Mouse (Mus musculus) ES-E14 (cell line): Measurements from ENCODE around the gene Tmem260. TPM values are rescaled to one million over a fixed set of nuclear protein-coding genes. Genes with fewer than 3 reads are reported as not detected.

Experiments
- DNase-seq: peaks from one replicate; pipeline ENCODE4 v3.0.0-alpha.2; 2013; ENCODE audit warnings: low read depth, low spot score
- H3K27ac ChIP-seq: 2 replicates; pipeline ENCODE4 v1.5.1; 2012; ENCODE audit warnings: low read depth, mild to moderate bottlenecking, low read length, moderate library complexity, mixed read lengths; ENCODE audit not compliant: poor library complexity, insufficient read depth, severe bottlenecking
- H3K36me3 ChIP-seq: 2 replicates; pipeline ENCODE4 v1.6.1; 2012; ENCODE audit warnings: mild to moderate bottlenecking, low read length, moderate library complexity, mixed read lengths; ENCODE audit not compliant: control insufficient read depth, poor library complexity, insufficient read depth, severe bottlenecking
- H3K4me1 ChIP-seq, 2 experiments: fragments of 150-350 bp in 1 of 2; sonication (generic) in 1 of 2; 2 replicates each; pipeline ENCODE4 v1.6.1; 2012; ENCODE audit warnings: low read length in 2 of 2, mild to moderate bottlenecking in 1 of 2, mixed read lengths in 1 of 2; ENCODE audit not compliant: control insufficient read depth in 2 of 2, insufficient read depth in 2 of 2, poor library complexity in 1 of 2
- H3K4me3 ChIP-seq, 2 experiments: fragments of 150-350 bp in 1 of 2; sonication (generic) in 1 of 2; 2 replicates each; pipeline ENCODE4 v1.5.1; 2012; ENCODE audit warnings: low read length in 2 of 2, low read depth in 1 of 2, mild to moderate bottlenecking in 1 of 2, mixed read lengths in 1 of 2; ENCODE audit not compliant: insufficient read depth in 1 of 2, poor library complexity in 1 of 2, severe bottlenecking in 1 of 2
- H3K9ac ChIP-seq: 2 replicates; pipeline ENCODE4 v1.6.1; 2012; ENCODE audit warnings: low read depth, mild to moderate bottlenecking, low read length, mixed read lengths; ENCODE audit not compliant: poor library complexity, insufficient read depth, severe bottlenecking
- H3K9me3 ChIP-seq: fragments of 150-350 bp; sonication (generic); 2 replicates; pipeline ENCODE4 v1.6.1; 2012; ENCODE audit warnings: low read depth, mild to moderate bottlenecking, low read length; ENCODE audit not compliant: control insufficient read depth, insufficient read depth
- CHD2 ChIP-seq: IDR thresholded peaks from 2 replicates; pipeline ENCODE4 v1.6.1; 2014; ENCODE audit warnings: mild to moderate bottlenecking, low read depth, low read length, inconsistent platforms
- HCFC1 ChIP-seq: IDR thresholded peaks from 2 replicates; pipeline ENCODE4 v1.6.1; 2012; ENCODE audit warnings: low read length, inconsistent platforms, borderline replicate concordance; ENCODE audit not compliant: insufficient read depth
- MAFK ChIP-seq: IDR thresholded peaks from 2 replicates; pipeline ENCODE4 v1.6.1; 2014; ENCODE audit warnings: mild to moderate bottlenecking, low read depth, low read length, inconsistent platforms; ENCODE audit not compliant: insufficient read depth
- ZC3H11A ChIP-seq: IDR thresholded peaks from 2 replicates; pipeline ENCODE4 v1.6.1; 2012; ENCODE audit warnings: low read depth, mild to moderate bottlenecking, inconsistent platforms, low read length, borderline replicate concordance
- ZNF384 ChIP-seq: IDR thresholded peaks from 2 replicates; pipeline ENCODE4 v1.6.1; 2012; ENCODE audit warnings: low read depth, low read length, inconsistent platforms
- in situ Hi-C, 2 experiments: fragments of 600-800 bp; cut with MboI; formaldehyde crosslinking; loops; one replicate each; pipeline ENCODE4 v1.15.1; 2025; ENCODE audit warnings: low sequenced_read_pairs in 2 of 2, inconsistent platforms in 1 of 2; ENCODE audit not compliant: unreplicated experiment in 2 of 2
- total RNA-seq: library from RNA; depleted of rRNA; stranded (reverse); fragments of 300-350 nt; gene quantifications from 2 replicates; pipeline ENCODE4 v1.2.3, GENCODE M21; 2012; rRNA removed

Gene Tmem260
- total RNA-seq, 1 experiment, result 2.1 TPM

DNA sequence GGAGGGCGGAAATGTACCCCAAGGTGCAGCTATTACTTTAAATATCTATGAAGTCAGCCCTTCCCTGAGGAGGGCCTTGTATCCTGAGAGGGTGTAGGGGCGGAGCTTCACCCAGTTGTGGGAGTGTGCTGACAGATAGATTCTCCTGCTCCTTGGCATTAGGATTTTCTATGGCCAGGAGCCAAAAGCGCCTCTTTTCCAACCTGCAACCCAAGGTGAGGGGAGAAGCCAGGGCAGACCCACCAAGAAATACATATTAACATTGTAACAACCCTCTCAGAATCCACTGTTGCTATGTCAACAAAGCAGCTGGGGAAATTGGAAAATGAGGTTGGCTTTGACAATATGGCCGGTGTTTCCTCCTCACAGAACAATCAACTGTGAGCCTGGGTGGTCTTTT is 107.3 kb downstream of the Tmem260 start:
- in situ Hi-C loops, result no loop called here
- no peak overlapping the region for H3K27ac ChIP-seq
- DNase-seq, result no peak
- H3K4me3 ChIP-seq, result no peak overlapping the region
- no peaks in the 10 kb centered on the region for H3K9me3 ChIP-seq
- TF ChIP-seq CHD2 (no peak), ZNF384 (no peak), HCFC1 (no peak), MAFK (no peak), ZC3H11A (no peak)
- H3K9ac ChIP-seq, result no peak overlapping the region
- H3K36me3 ChIP-seq, result no peaks in the 10 kb centered on the region
- peaks cover 0 to 10% of the 10 kb centered on the region in 2 experiments; a peak in 1 of 4 replicates for H3K4me1 ChIP-seq

DNA sequence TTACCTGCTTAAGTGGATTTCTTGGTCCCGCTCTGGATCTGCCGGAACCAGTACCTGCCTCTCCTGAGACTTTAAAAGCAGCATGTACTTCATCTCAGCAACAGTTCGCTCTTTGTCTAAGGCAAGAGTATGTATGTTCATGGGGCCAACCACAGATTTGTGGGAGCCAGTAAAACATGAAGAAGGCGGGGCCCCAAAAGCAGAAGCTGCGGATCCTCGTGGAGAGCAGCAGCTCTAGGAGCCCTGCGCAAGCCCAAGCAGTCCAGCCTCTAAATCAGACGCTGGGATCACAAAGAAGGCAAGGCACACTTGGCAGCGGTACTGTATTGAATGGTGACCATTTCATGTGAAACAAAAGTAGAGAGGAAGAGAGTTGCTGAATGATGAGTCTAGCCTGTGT is 107.8 kb downstream of the Tmem260 start:
- no peak for TF ChIP-seq MAFK
- no peak for TF ChIP-seq ZC3H11A
- no peak for TF ChIP-seq HCFC1
- TF ChIP-seq CHD2, result no peak
- no peak for TF ChIP-seq ZNF384
- H3K36me3 ChIP-seq, result no peaks in the 10 kb centered on the region
- no peak overlapping the region for H3K4me3 ChIP-seq
- no peaks in the 10 kb centered on the region for H3K9me3 ChIP-seq
- no peak for DNase-seq
- H3K4me1 ChIP-seq, result peaks cover 0 to 10% of the 10 kb centered on the region in 2 experiments; a peak in 1 of 4 replicates
- in situ Hi-C loops, result no loop called here
- H3K27ac ChIP-seq, result no peak overlapping the region
- no peak overlapping the region for H3K9ac ChIP-seq

DNA sequence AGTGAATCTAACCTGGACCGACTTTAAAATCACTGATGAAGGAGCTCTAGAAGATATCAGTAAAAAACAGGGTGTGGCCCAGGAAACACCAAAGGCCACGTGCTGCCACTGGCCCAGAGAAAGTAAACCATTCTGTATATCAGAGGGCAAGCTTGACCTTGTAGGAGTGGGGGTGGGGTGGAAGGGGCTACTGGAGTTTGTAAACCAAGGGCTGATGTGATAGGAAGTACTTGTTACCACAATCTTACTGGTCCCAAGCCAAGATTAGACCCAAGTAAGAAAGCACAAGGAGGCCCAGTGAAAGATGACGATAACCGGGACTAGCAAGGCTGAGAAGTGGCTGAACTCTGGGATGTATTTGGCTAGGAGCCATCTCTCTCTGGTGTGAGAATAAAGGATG is 113.1 kb downstream of the Tmem260 start:
- no peak overlapping the region for H3K27ac ChIP-seq
- TF ChIP-seq MAFK (no peak), ZC3H11A (no peak), HCFC1 (no peak), CHD2 (no peak), ZNF384 (no peak)
- in situ Hi-C loops, result no loop called here
- no peak overlapping the region for H3K4me3 ChIP-seq
- H3K36me3 ChIP-seq, result no peaks in the 10 kb centered on the region
- no peak for DNase-seq
- no peaks in the 10 kb centered on the region for H3K9me3 ChIP-seq
- H3K9ac ChIP-seq, result no peak overlapping the region
- no peaks in the 10 kb centered on the region; a peak in 1 of 4 replicates for H3K4me1 ChIP-seq

DNA sequence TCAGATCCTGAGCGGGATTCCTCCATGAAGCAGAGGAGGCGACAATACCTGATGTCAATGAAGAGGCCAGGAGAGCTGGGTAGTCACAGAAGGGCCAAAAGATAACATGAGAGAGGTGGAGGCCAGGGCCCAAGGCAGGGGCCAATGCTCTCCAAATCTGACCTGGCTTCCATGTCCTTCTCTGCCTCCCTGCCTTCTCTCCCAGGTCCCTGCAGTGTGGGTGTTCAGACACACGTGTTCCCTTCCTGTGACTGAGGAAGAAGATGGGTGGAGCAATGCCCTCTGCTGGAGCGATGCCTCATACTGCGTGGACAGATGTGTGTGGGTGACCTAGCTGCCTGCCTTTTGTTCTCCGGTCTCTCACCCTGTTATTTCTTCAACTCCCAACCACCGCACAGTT is 113.8 kb downstream of the Tmem260 start:
- in situ Hi-C loops, result no loop called here
- no peak for DNase-seq
- no peaks in the 10 kb centered on the region for H3K4me1 ChIP-seq
- no peaks in the 10 kb centered on the region for H3K36me3 ChIP-seq
- no peak overlapping the region for H3K27ac ChIP-seq
- H3K9ac ChIP-seq, result no peak overlapping the region
- no peak overlapping the region for H3K4me3 ChIP-seq
- H3K9me3 ChIP-seq, result no peaks in the 10 kb centered on the region
- TF ChIP-seq MAFK (no peak), CHD2 (no peak), HCFC1 (no peak), ZC3H11A (no peak), ZNF384 (no peak)

DNA sequence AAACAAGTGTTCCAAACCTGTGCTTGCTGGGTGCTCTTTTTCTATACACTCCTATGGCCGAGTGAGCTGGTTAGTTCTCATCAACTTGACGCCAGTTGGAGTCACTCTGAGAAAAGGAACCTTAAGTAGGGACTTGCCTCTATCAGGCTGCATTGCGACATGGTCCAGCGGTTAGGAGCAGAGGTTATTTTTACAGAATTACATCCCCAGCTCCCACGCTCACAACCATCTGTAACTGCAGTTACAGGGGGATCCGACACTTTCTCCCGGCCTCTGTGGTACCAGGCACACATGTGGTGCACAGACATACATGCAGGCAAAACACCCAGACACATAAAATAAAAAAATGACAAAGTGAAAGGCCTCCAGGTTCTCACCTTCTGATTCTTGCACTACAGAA is 120.7 kb downstream of the Tmem260 start:
- Histone ChIP-seq H3K9ac (no peak overlapping the region), H3K4me1 (no peaks in the 10 kb centered on the region), H3K27ac (no peak overlapping the region), H3K9me3 (no peaks in the 10 kb centered on the region), H3K4me3 (no peak overlapping the region), H3K36me3 (no peaks in the 10 kb centered on the region)
- DNase-seq, result no peak
- in situ Hi-C loops, result no loop called here
- TF ChIP-seq CHD2 (no peak), MAFK (no peak), ZNF384 (no peak), ZC3H11A (no peak), HCFC1 (no peak)

Other genes with a start within 250 kb of the Tmem260 start
- gene Otx2, start 227.7 kb downstream of the Tmem260 start, total RNA-seq, result 12.3 and 16.3 TPM in 2 replicates